Mouse (Mus musculus) kidney, postnatal 0 days (tissue): Measurements from ENCODE around the gene Themis. TPM values are rescaled to one million over a fixed set of nuclear protein-coding genes. Genes with fewer than 3 reads are reported as not detected.

Experiments used
- ATAC-seq: fragments of 200-750 bp; cut with Nextera tagmentation; replicated peaks from 2 replicates; pipeline ENCODE4 v1.8.0; 2017; ENCODE audit warnings: low read depth, moderate number of reproducible peaks, moderate TSS enrichment, moderate library complexity; ENCODE audit not compliant: low FRiP score
- DNase-seq: peaks from one replicate; pipeline ENCODE4 v3.0.0-alpha.2; 2016; ENCODE audit warnings: low spot score
- H3K27ac ChIP-seq: fragments of 300-500 bp; sonication (generic); 2 replicates; pipeline ENCODE4 v1.5.1; 2014; ENCODE audit warnings: mild to moderate bottlenecking
- H3K27me3 ChIP-seq: fragments of 300-500 bp; sonication (generic); 2 replicates; pipeline ENCODE4 v1.6.1; 2014; ENCODE audit warnings: low read length, mixed read lengths; ENCODE audit not compliant: insufficient read depth
- H3K36me3 ChIP-seq: fragments of 300-500 bp; sonication (generic); 2 replicates; pipeline ENCODE4 v1.6.1; 2014; ENCODE audit warnings: low read length, mixed read lengths; ENCODE audit not compliant: insufficient read depth
- H3K4me1 ChIP-seq: fragments of 300-500 bp; sonication (generic); replicated peaks from 2 replicates; pipeline ENCODE4 v1.6.1; 2014; ENCODE audit warnings: antibody characterized with exemption, low read length, mixed read lengths; ENCODE audit not compliant: insufficient read depth
- H3K4me2 ChIP-seq: fragments of 300-500 bp; sonication (generic); 2 replicates; pipeline ENCODE4 v1.6.1; 2014; ENCODE audit warnings: mild to moderate bottlenecking, low read length, moderate library complexity, mixed read lengths
- H3K4me3 ChIP-seq: fragments of 300-500 bp; sonication (generic); replicated peaks from 2 replicates; pipeline ENCODE4 v1.5.1; 2014; ENCODE audit warnings: low read depth, low read length
- H3K9ac ChIP-seq: fragments of 300-500 bp; sonication (generic); 2 replicates; pipeline ENCODE4 v1.6.1; 2014; ENCODE audit warnings: low read depth, low read length
- H3K9me3 ChIP-seq: fragments of 300-500 bp; sonication (generic); replicated peaks from 2 replicates; pipeline ENCODE4 v1.6.1; 2016; ENCODE audit warnings: low read length, inconsistent platforms, mixed read lengths
- CTCF ChIP-seq: IDR thresholded peaks from 2 replicates; pipeline ENCODE4 v1.5.1; 2016; ENCODE audit warnings: antibody characterized with exemption, low read depth, mild to moderate bottlenecking, moderate library complexity
- WGBS: fragments of 180-500 bp; shearing (Covaris S2); extraction: QIAGEN DNeasy Blood & Tissue Kit; methylation state at CpG from one replicate; pipeline ENCODE4 v1.1.7; 2014; 5-methylcytosine and 5-hydroxymethylcytosine counted together
- polyA plus RNA-seq: library from polyadenylated mRNA; unstranded; fragments of >200 nt; fragmentation: Nextera tagmentation; extraction: Ambion mirVana; gene quantifications from 2 replicates; pipeline ENCODE4 v1.2.1, GENCODE M21; 2015

Gene Themis
- polyA plus RNA-seq, 1 experiment from 2014 or later = not detected

- Histone ChIP-seq H3K4me2 (no peak overlapping the region), H3K27ac (no peak overlapping the region), H3K9me3 (no peaks in the 10 kb centered on the region), H3K9ac (no peak overlapping the region), H3K27me3 (no peaks in the 10 kb centered on the region), H3K4me1 (no peaks in the 10 kb centered on the region), H3K36me3 (no peaks in the 10 kb centered on the region), H3K4me3 (no peak overlapping the region)
- DNase-seq (no peak), ATAC-seq (no peak)
- no peak for TF ChIP-seq CTCF
Observed at GRCm38 (mm10) chr10:28754927-28755326, 86.8 kb downstream of the Themis start.

- Histone ChIP-seq H3K9ac (no peak overlapping the region), H3K27ac (no peak overlapping the region), H3K4me2 (no peak overlapping the region), H3K4me3 (no peak overlapping the region), H3K4me1 (no peaks in the 10 kb centered on the region), H3K9me3 (no peaks in the 10 kb centered on the region), H3K27me3 (no peaks in the 10 kb centered on the region), H3K36me3 (no peaks in the 10 kb centered on the region)
- ATAC-seq (no peak), DNase-seq (no peak)
- 85% methylated on average over 5 of the region's 5 CpGs for WGBS
- TF ChIP-seq CTCF = no peak
Observed at GRCm38 (mm10) chr10:28776777-28777402, 108.7 kb downstream of the Themis start.

GRCm38 (mm10) chr10:28799469-28799868, 131.3 kb downstream of the Themis start:
- no peak overlapping the region for H3K27ac ChIP-seq
- ATAC-seq = no peak
- no peak overlapping the region for H3K4me2 ChIP-seq
- no peaks in the 10 kb centered on the region for H3K4me1 ChIP-seq
- H3K4me3 ChIP-seq = no peak overlapping the region
- no peak overlapping the region for H3K9ac ChIP-seq
- DNase-seq = peak; percentile 63
- H3K27me3 ChIP-seq = no peaks in the 10 kb centered on the region
- WGBS = 12% methylated on average over 4 of the region's 4 CpGs
- no peak for TF ChIP-seq CTCF
- H3K36me3 ChIP-seq = no peaks in the 10 kb centered on the region
- no peaks in the 10 kb centered on the region for H3K9me3 ChIP-seq

GRCm38 (mm10) chr10:28805160-28805559, 137.0 kb downstream of the Themis start:
- no peak for TF ChIP-seq CTCF
- ATAC-seq = no peak
- Histone ChIP-seq H3K36me3 (no peaks in the 10 kb centered on the region), H3K9ac (no peak overlapping the region), H3K4me1 (no peaks in the 10 kb centered on the region), H3K4me3 (no peak overlapping the region), H3K4me2 (no peak overlapping the region), H3K27ac (no peak overlapping the region), H3K27me3 (no peaks in the 10 kb centered on the region), H3K9me3 (no peaks in the 10 kb centered on the region)
- no peak for DNase-seq
- WGBS = 65% methylated on average over 3 of the region's 3 CpGs

GRCm38 (mm10) chr10:28811928-28812570, 143.9 kb downstream of the Themis start:
- Histone ChIP-seq H3K9me3 (no peaks in the 10 kb centered on the region), H3K27me3 (no peaks in the 10 kb centered on the region), H3K4me1 (no peaks in the 10 kb centered on the region), H3K9ac (no peak overlapping the region), H3K4me3 (no peak overlapping the region), H3K27ac (no peak overlapping the region), H3K36me3 (no peaks in the 10 kb centered on the region), H3K4me2 (no peak overlapping the region)
- no peak for TF ChIP-seq CTCF
- DNase-seq = no peak
- WGBS = 87% methylated on average over 5 of the region's 5 CpGs
- no peak for ATAC-seq

GRCm38 (mm10) chr10:28812571-28812936, 144.4 kb downstream of the Themis start:
- H3K27ac ChIP-seq = no peak overlapping the region
- no peaks in the 10 kb centered on the region for H3K36me3 ChIP-seq
- H3K4me3 ChIP-seq = no peak overlapping the region
- TF ChIP-seq CTCF = no peak
- no peaks in the 10 kb centered on the region for H3K27me3 ChIP-seq
- no peak for DNase-seq
- no peak overlapping the region for H3K4me2 ChIP-seq
- H3K4me1 ChIP-seq = no peaks in the 10 kb centered on the region
- H3K9ac ChIP-seq = no peak overlapping the region
- H3K9me3 ChIP-seq = no peaks in the 10 kb centered on the region
- ATAC-seq = no peak

GRCm38 (mm10) chr10:28816160-28816559, 148.0 kb downstream of the Themis start:
- no peak overlapping the region for H3K27ac ChIP-seq
- no peak overlapping the region for H3K9ac ChIP-seq
- H3K4me1 ChIP-seq = no peaks in the 10 kb centered on the region
- no peak for TF ChIP-seq CTCF
- H3K9me3 ChIP-seq = no peaks in the 10 kb centered on the region
- no peaks in the 10 kb centered on the region for H3K36me3 ChIP-seq
- no peak overlapping the region for H3K4me2 ChIP-seq
- WGBS = 73% methylated on average over 4 of the region's 4 CpGs
- H3K4me3 ChIP-seq = no peak overlapping the region
- H3K27me3 ChIP-seq = no peaks in the 10 kb centered on the region
- ATAC-seq = no peak
- DNase-seq = no peak
